Mouse (Mus musculus) liver, embryonic 15.5 days (tissue): ENCODE measurements around the gene Syngr1. TPM values are rescaled to one million over a fixed set of nuclear protein-coding genes. Genes with fewer than 3 reads are reported as not detected.

Experiments used
- ATAC-seq: fragments of 200-750 bp; cut with Nextera tagmentation; 2 replicates; pipeline ENCODE4 v1.8.0; 2017; ENCODE audit warnings: moderate number of reproducible peaks, mild to moderate bottlenecking, moderate library complexity; ENCODE audit not compliant: insufficient read depth
- H3K27ac ChIP-seq: fragments of 300-500 bp; sonication (generic); replicated peaks from 2 replicates; pipeline ENCODE4 v1.5.1; 2015; ENCODE audit warnings: mild to moderate bottlenecking, inconsistent platforms
- H3K27me3 ChIP-seq: fragments of 300-500 bp; sonication (generic); 2 replicates; pipeline ENCODE4 v1.6.1; 2015; ENCODE audit warnings: mild to moderate bottlenecking, inconsistent platforms
- H3K36me3 ChIP-seq: fragments of 300-500 bp; sonication (generic); replicated peaks from 2 replicates; pipeline ENCODE4 v1.6.1; 2015; ENCODE audit warnings: moderate library complexity, mild to moderate bottlenecking, inconsistent platforms
- H3K4me1 ChIP-seq: fragments of 300-500 bp; sonication (generic); replicated peaks from 2 replicates; pipeline ENCODE4 v1.6.1; 2015; ENCODE audit warnings: inconsistent platforms
- H3K4me2 ChIP-seq: fragments of 300-500 bp; sonication (generic); 2 replicates; pipeline ENCODE4 v1.6.1; 2015; ENCODE audit warnings: moderate library complexity, mild to moderate bottlenecking, inconsistent platforms
- H3K4me3 ChIP-seq: fragments of 300-500 bp; sonication (generic); replicated peaks from 2 replicates; pipeline ENCODE4 v1.5.1; 2015; ENCODE audit warnings: mild to moderate bottlenecking, inconsistent platforms
- H3K9ac ChIP-seq: fragments of 300-500 bp; sonication (generic); 2 replicates; pipeline ENCODE4 v1.6.1; 2015; ENCODE audit warnings: moderate library complexity, mild to moderate bottlenecking, inconsistent platforms
- H3K9me3 ChIP-seq: fragments of 300-500 bp; sonication (generic); replicated peaks from 2 replicates; pipeline ENCODE4 v1.6.1; 2016; ENCODE audit warnings: inconsistent platforms
- WGBS: fragments of 180-500 bp; shearing (Covaris S2); methylation state at CpG from one replicate; pipeline ENCODE4 v1.1.7; 2015; ENCODE audit warnings: mixed read lengths; ENCODE audit not compliant: insufficient replicate concordance; 5-methylcytosine and 5-hydroxymethylcytosine counted together
- polyA plus RNA-seq: library from polyadenylated mRNA; unstranded; fragments of >200 nt; fragmentation: Nextera tagmentation; extraction: Ambion mirVana; gene quantifications from 2 replicates; pipeline ENCODE4 v1.2.1, GENCODE M21; 2015

Gene Syngr1
- polyA plus RNA-seq, 1 experiment from 2014 or later = 12.7 TPM

GRCm38 (mm10) chr15:80133682-80134449 is 42.7 kb downstream of the Syngr1 start:
- H3K4me1 ChIP-seq = peaks cover 88% of the 10 kb centered on the region
- H3K27ac ChIP-seq = peak overlapping the region; percentile 98
- peak overlapping the region; percentile 85 for H3K4me3 ChIP-seq
- H3K4me2 ChIP-seq = peak overlapping the region; percentile 81
- H3K27me3 ChIP-seq = no peaks in the 10 kb centered on the region
- under 1% methylated on average over 14 of the region's 14 CpGs for WGBS
- peak overlapping the region; percentile 90 for H3K9ac ChIP-seq
- no peaks in the 10 kb centered on the region for H3K9me3 ChIP-seq
- peaks cover 23% of the 10 kb centered on the region for H3K36me3 ChIP-seq
- peak; percentile 35 for ATAC-seq

GRCm38 (mm10) chr15:80134450-80134847 is 43.3 kb downstream of the Syngr1 start:
- Histone ChIP-seq H3K27me3 (no peaks in the 10 kb centered on the region), H3K4me3 (peak overlapping the region; percentile 85), H3K4me2 (peak overlapping the region; percentile 81), H3K9ac (peak overlapping the region; percentile 90), H3K36me3 (peaks cover 23% of the 10 kb centered on the region), H3K9me3 (no peaks in the 10 kb centered on the region), H3K27ac (peak overlapping the region; percentile 98), H3K4me1 (peaks cover 88% of the 10 kb centered on the region)
- ATAC-seq = no peak
- 31% methylated on average over 9 of the region's 9 CpGs for WGBS

- ATAC-seq = no peak
- H3K4me1 ChIP-seq = peaks cover 80% of the 10 kb centered on the region
- 75% methylated on average over 2 of the region's 2 CpGs for WGBS
- H3K27me3 ChIP-seq = no peaks in the 10 kb centered on the region
- H3K27ac ChIP-seq = peak overlapping the region; percentile 98; the same call in 1 of the 2 replicates
- no peaks in the 10 kb centered on the region for H3K9me3 ChIP-seq
- H3K36me3 ChIP-seq = peaks cover 32% of the 10 kb centered on the region
- H3K4me3 ChIP-seq = no peak overlapping the region
- H3K9ac ChIP-seq = 0 out of 2 replicates have a peak overlapping the region, but pooled peaks have one; percentile 90
- peak overlapping the region; percentile 81; the same call in 1 of the 2 replicates for H3K4me2 ChIP-seq
These were observed 44.4 kb downstream of the Syngr1 start for GRCm38 (mm10) chr15:80135499-80135898.

GRCm38 (mm10) chr15:80136645-80137044 is 45.5 kb downstream of the Syngr1 start:
- H3K9me3 ChIP-seq = no peaks in the 10 kb centered on the region
- WGBS = 70% methylated on average over 3 of the region's 3 CpGs
- H3K27ac ChIP-seq = no peak overlapping the region
- H3K36me3 ChIP-seq = peaks cover 43% of the 10 kb centered on the region
- H3K4me1 ChIP-seq = peaks cover 69% of the 10 kb centered on the region
- no peak for ATAC-seq
- no peak overlapping the region for H3K4me2 ChIP-seq
- H3K4me3 ChIP-seq = no peak overlapping the region
- no peak overlapping the region for H3K9ac ChIP-seq
- no peaks in the 10 kb centered on the region for H3K27me3 ChIP-seq

GRCm38 (mm10) chr15:80137945-80138791 is 47.0 kb downstream of the Syngr1 start:
- Histone ChIP-seq H3K27ac (peak overlapping the region; percentile 30; the same call in 1 of the 2 replicates), H3K9me3 (0 out of 2 replicates have a peak, but pooled peaks cover 4% of the 10 kb centered on the region), H3K4me1 (peaks cover 57% of the 10 kb centered on the region), H3K27me3 (no peaks in the 10 kb centered on the region), H3K9ac (no peak overlapping the region), H3K36me3 (peaks cover 58% of the 10 kb centered on the region), H3K4me3 (no peak overlapping the region), H3K4me2 (no peak overlapping the region)
- 72% methylated on average over 17 of the region's 17 CpGs for WGBS
- ATAC-seq = no peak

- Histone ChIP-seq H3K4me2 (no peak overlapping the region), H3K27ac (no peak overlapping the region), H3K9ac (no peak overlapping the region), H3K9me3 (0 out of 2 replicates have a peak, but pooled peaks cover 4% of the 10 kb centered on the region), H3K36me3 (peaks cover 78% of the 10 kb centered on the region), H3K27me3 (no peaks in the 10 kb centered on the region), H3K4me3 (no peak overlapping the region), H3K4me1 (peaks cover 46% of the 10 kb centered on the region)
- WGBS = 81% methylated on average over 2 of the region's 2 CpGs
- ATAC-seq = no peak
These were observed 49.2 kb downstream of the Syngr1 start for GRCm38 (mm10) chr15:80140302-80140701.

- H3K27me3 ChIP-seq = no peaks in the 10 kb centered on the region
- no peak overlapping the region for H3K9ac ChIP-seq
- WGBS = 91% methylated on average over 3 of the region's 3 CpGs
- ATAC-seq = no peak
- H3K27ac ChIP-seq = no peak overlapping the region
- no peak overlapping the region for H3K4me2 ChIP-seq
- H3K9me3 ChIP-seq = 0 out of 2 replicates have a peak, but pooled peaks cover 4% of the 10 kb centered on the region
- peaks cover 42% of the 10 kb centered on the region for H3K4me1 ChIP-seq
- H3K36me3 ChIP-seq = peaks cover 78% of the 10 kb centered on the region
- no peak overlapping the region for H3K4me3 ChIP-seq
These were observed 49.7 kb downstream of the Syngr1 start for GRCm38 (mm10) chr15:80140878-80141277.

- Histone ChIP-seq H3K4me2 (no peak overlapping the region), H3K9me3 (0 out of 2 replicates have a peak, but pooled peaks cover 4% of the 10 kb centered on the region), H3K27me3 (no peaks in the 10 kb centered on the region), H3K36me3 (peaks cover 67% of the 10 kb centered on the region), H3K27ac (no peak overlapping the region), H3K4me1 (peaks cover 41% of the 10 kb centered on the region), H3K4me3 (no peak overlapping the region), H3K9ac (no peak overlapping the region)
- no peak for ATAC-seq
- WGBS = 96% methylated on average over 3 of the region's 3 CpGs
These were observed 51.0 kb downstream of the Syngr1 start for GRCm38 (mm10) chr15:80142130-80142529.

GRCm38 (mm10) chr15:80143760-80144159 is 52.6 kb downstream of the Syngr1 start:
- H3K9ac ChIP-seq = no peak overlapping the region
- H3K4me1 ChIP-seq = peaks cover 29% of the 10 kb centered on the region
- ATAC-seq = no peak
- 0 out of 2 replicates have a peak, but pooled peaks cover 4% of the 10 kb centered on the region for H3K9me3 ChIP-seq
- H3K36me3 ChIP-seq = peaks cover 66% of the 10 kb centered on the region
- no peak overlapping the region for H3K4me2 ChIP-seq
- H3K27me3 ChIP-seq = no peaks in the 10 kb centered on the region
- H3K27ac ChIP-seq = no peak overlapping the region
- WGBS = 76% methylated on average over 6 of the region's 6 CpGs
- H3K4me3 ChIP-seq = no peak overlapping the region

GRCm38 (mm10) chr15:80145397-80145796 is 54.3 kb downstream of the Syngr1 start:
- Histone ChIP-seq H3K36me3 (peaks cover 74% of the 10 kb centered on the region), H3K4me3 (no peak overlapping the region), H3K9ac (no peak overlapping the region), H3K9me3 (0 out of 2 replicates have a peak, but pooled peaks cover 4% of the 10 kb centered on the region), H3K27me3 (no peaks in the 10 kb centered on the region), H3K4me2 (no peak overlapping the region), H3K4me1 (peaks cover 20% of the 10 kb centered on the region), H3K27ac (no peak overlapping the region)
- ATAC-seq = no peak
- WGBS = 90% methylated on average over 5 of the region's 5 CpGs

GRCm38 (mm10) chr15:80146153-80146552 is 55.0 kb downstream of the Syngr1 start:
- 0 out of 2 replicates have a peak, but pooled peaks cover 4% of the 10 kb centered on the region for H3K9me3 ChIP-seq
- no peak for ATAC-seq
- H3K4me1 ChIP-seq = peaks cover 20% of the 10 kb centered on the region

More at GRCm38 (mm10) chr15:80146153-80146552, 55.0 kb downstream of the Syngr1 start:
- no peak overlapping the region for H3K4me3 ChIP-seq
- H3K27ac ChIP-seq = no peak overlapping the region
- peaks cover 67% of the 10 kb centered on the region for H3K36me3 ChIP-seq
- H3K4me2 ChIP-seq = no peak overlapping the region
- no peaks in the 10 kb centered on the region for H3K27me3 ChIP-seq
- 31% methylated on average over 6 of the region's 6 CpGs for WGBS
- no peak overlapping the region for H3K9ac ChIP-seq
